Mouse (Mus musculus): ENCODE measurements around the gene Clcn1. TPM values are rescaled to one million over a fixed set of nuclear protein-coding genes. Genes with fewer than 3 reads are reported as not detected.
A peak's percentile ranks its signal among the peaks of the same experiment; 100 is the strongest.

Clcn1 gene
- polyA plus RNA-seq, 1 experiment from 2014 or later: not detected

- H3K4me2 ChIP-seq (ENCODE audit: low read depth, low read length): peak overlapping the region; percentile 74
- TF ChIP-seq EP300 (IDR thresholded peaks at IDR 0.05; ENCODE audit: low read depth): no peak
- TF ChIP-seq CTCF (IDR thresholded peaks at IDR 0.05; ENCODE audit: low read depth): no peak
- no peaks in the 10 kb centered on the region for H3K36me3 ChIP-seq (replicated peaks; ENCODE audit: insufficient read depth, low read length)
- no peaks in the 10 kb centered on the region for H3K9me3 ChIP-seq (ENCODE audit: low read length)
- DNase-seq (no peak), ATAC-seq (0 out of 2 replicates have a peak, but pooled peaks have one; percentile 10)
- H3K27ac ChIP-seq (ENCODE audit: low read depth): no peak overlapping the region
- peaks cover 8% of the 10 kb centered on the region for H3K4me1 ChIP-seq (ENCODE audit: insufficient read depth)
- peak overlapping the region; percentile 41 for H3K4me3 ChIP-seq (ENCODE audit: low read depth, low read length)
- H3K9ac ChIP-seq (replicated peaks): no peak overlapping the region
- peaks cover 49% of the 10 kb centered on the region for H3K27me3 ChIP-seq (ENCODE audit: insufficient read depth, low read length)
- WGBS (ENCODE audit: insufficient replicate concordance): 2% methylated on average over 21 of the region's 32 CpGs
Measured at GRCm38 (mm10) chr6:42324067-42324481, 37.6 kb downstream of the Clcn1 start.

GRCm38 (mm10) chr6:42324482-42325267, 38.2 kb downstream of the Clcn1 start, which contains the start of gene Fam131b:
Gene Fam131b, minus strand, starts transcription at chr6:42324643.
- ATAC-seq (peak; percentile 15; the same call in 1 of the 2 replicates), DNase-seq (no peak)
- Histone ChIP-seq H3K4me2 (ENCODE audit: low read depth, low read length) (peak within 1 kb of the TSS; percentile 74), H3K36me3 (replicated peaks; ENCODE audit: insufficient read depth, low read length) (no peaks in the 10 kb centered on the region), H3K9me3 (ENCODE audit: low read length) (no peaks in the 10 kb centered on the region), H3K4me3 (ENCODE audit: low read depth, low read length) (peak within 1 kb of the TSS; percentile 41), H3K9ac (replicated peaks) (no peak within 1 kb of the TSS), H3K27me3 (ENCODE audit: insufficient read depth, low read length) (peaks cover 49% of the 10 kb centered on the region), H3K27ac (ENCODE audit: low read depth) (no peak within 1 kb of the TSS), H3K4me1 (ENCODE audit: insufficient read depth) (peaks cover 8% of the 10 kb centered on the region)
- 3% methylated on average over 34 of the region's 68 CpGs for WGBS (ENCODE audit: insufficient replicate concordance)
- TF ChIP-seq EP300 (IDR thresholded peaks at IDR 0.05; ENCODE audit: low read depth) (no peak), CTCF (IDR thresholded peaks at IDR 0.05; ENCODE audit: low read depth) (no peak)

- WGBS (ENCODE audit: insufficient replicate concordance): 7% methylated on average over 7 of the region's 7 CpGs
- peaks cover 49% of the 10 kb centered on the region for H3K27me3 ChIP-seq (ENCODE audit: insufficient read depth, low read length)
- peak overlapping the region; percentile 74 for H3K4me2 ChIP-seq (ENCODE audit: low read depth, low read length)
Measured at GRCm38 (mm10) chr6:42325268-42325609, 38.8 kb downstream of the Clcn1 start.

GRCm38 (mm10) chr6:42326509-42326908, 40.0 kb downstream of the Clcn1 start:
- TF ChIP-seq CTCF (IDR thresholded peaks at IDR 0.05; ENCODE audit: low read depth): no peak
- TF ChIP-seq EP300 (IDR thresholded peaks at IDR 0.05; ENCODE audit: low read depth): no peak
- ATAC-seq (no peak), DNase-seq (no peak)
- H3K4me2 ChIP-seq (ENCODE audit: low read depth, low read length): no peak overlapping the region
- no peaks in the 10 kb centered on the region for H3K36me3 ChIP-seq (replicated peaks; ENCODE audit: insufficient read depth, low read length)
- H3K9ac ChIP-seq (replicated peaks): no peak overlapping the region
- peaks cover 8% of the 10 kb centered on the region for H3K4me1 ChIP-seq (ENCODE audit: insufficient read depth)
- H3K27ac ChIP-seq (ENCODE audit: low read depth): no peak overlapping the region
- peaks cover 41% of the 10 kb centered on the region for H3K27me3 ChIP-seq (ENCODE audit: insufficient read depth, low read length)
- no peaks in the 10 kb centered on the region for H3K9me3 ChIP-seq (ENCODE audit: low read length)
- H3K4me3 ChIP-seq (ENCODE audit: low read depth, low read length): no peak overlapping the region
- 58% methylated on average over 3 of the region's 3 CpGs for WGBS (ENCODE audit: insufficient replicate concordance)

More at GRCm38 (mm10) chr6:42325268-42325609, 38.8 kb downstream of the Clcn1 start:
- no peak overlapping the region for H3K9ac ChIP-seq (replicated peaks)
- TF ChIP-seq EP300 (IDR thresholded peaks at IDR 0.05; ENCODE audit: low read depth): no peak
- TF ChIP-seq CTCF (IDR thresholded peaks at IDR 0.05; ENCODE audit: low read depth): peak; percentile 82
- H3K4me1 ChIP-seq (ENCODE audit: insufficient read depth): peaks cover 8% of the 10 kb centered on the region
- 0 out of 2 replicates have a peak, but pooled peaks have one; percentile 36 for ATAC-seq
- no peak overlapping the region for H3K4me3 ChIP-seq (ENCODE audit: low read depth, low read length)
- peak; percentile 77 for DNase-seq
- H3K27ac ChIP-seq (ENCODE audit: low read depth): no peak overlapping the region
- H3K9me3 ChIP-seq (ENCODE audit: low read length): no peaks in the 10 kb centered on the region
- H3K36me3 ChIP-seq (replicated peaks; ENCODE audit: insufficient read depth, low read length): no peaks in the 10 kb centered on the region

GRCm38 (mm10) chr6:42328757-42329156, 42.3 kb downstream of the Clcn1 start:
- TF ChIP-seq EP300 (IDR thresholded peaks at IDR 0.05; ENCODE audit: low read depth) (no peak), CTCF (IDR thresholded peaks at IDR 0.05; ENCODE audit: low read depth) (no peak)
- Histone ChIP-seq H3K27me3 (ENCODE audit: insufficient read depth, low read length) (peaks cover 19% of the 10 kb centered on the region), H3K27ac (ENCODE audit: low read depth) (no peak overlapping the region), H3K4me2 (ENCODE audit: low read depth, low read length) (no peak overlapping the region), H3K9me3 (ENCODE audit: low read length) (no peaks in the 10 kb centered on the region), H3K9ac (replicated peaks) (no peak overlapping the region), H3K4me1 (ENCODE audit: insufficient read depth) (peaks cover 8% of the 10 kb centered on the region), H3K4me3 (ENCODE audit: low read depth, low read length) (no peak overlapping the region), H3K36me3 (replicated peaks; ENCODE audit: insufficient read depth, low read length) (no peaks in the 10 kb centered on the region)
- DNase-seq: no peak
- WGBS (ENCODE audit: insufficient replicate concordance): 40% methylated on average over 3 of the region's 3 CpGs
- no peak for ATAC-seq

- 61% methylated on average over 3 of the region's 3 CpGs for WGBS (ENCODE audit: insufficient replicate concordance)
- no peak overlapping the region for H3K9ac ChIP-seq (replicated peaks)
- TF ChIP-seq EP300 (IDR thresholded peaks at IDR 0.05; ENCODE audit: low read depth): no peak
- no peak for TF ChIP-seq CTCF (IDR thresholded peaks at IDR 0.05; ENCODE audit: low read depth)
- ATAC-seq (no peak), DNase-seq (no peak)
- no peak overlapping the region for H3K4me3 ChIP-seq (ENCODE audit: low read depth, low read length)
- H3K9me3 ChIP-seq (ENCODE audit: low read length): no peaks in the 10 kb centered on the region
- H3K27me3 ChIP-seq (ENCODE audit: insufficient read depth, low read length): peaks cover 4% of the 10 kb centered on the region; the same call in 1 of the 2 replicates
- no peak overlapping the region for H3K27ac ChIP-seq (ENCODE audit: low read depth)
- no peaks in the 10 kb centered on the region for H3K36me3 ChIP-seq (replicated peaks; ENCODE audit: insufficient read depth, low read length)
- H3K4me2 ChIP-seq (ENCODE audit: low read depth, low read length): no peak overlapping the region
- H3K4me1 ChIP-seq (ENCODE audit: insufficient read depth): no peaks in the 10 kb centered on the region
Measured at GRCm38 (mm10) chr6:42330216-42330615, 43.7 kb downstream of the Clcn1 start.
